Mouse (Mus musculus) CH12.LX (cell line): ENCODE results near the gene Uck2.

Source experiments
- CTCF ChIP-seq, 2 experiments: IDR thresholded peaks in 1 of 2; conservative IDR thresholded peaks in 1 of 2; 2 replicates each; pipeline ENCODE4 v1.5.1; 2011 to 2012; ENCODE audit warnings: low read depth in 2 of 2, low read length in 2 of 2, improper control_type of control experiment in 1 of 2, inconsistent platforms in 1 of 2, mild to moderate bottlenecking in 1 of 2, moderate library complexity in 1 of 2
- HCFC1 ChIP-seq: IDR thresholded peaks from 2 replicates; pipeline ENCODE4 v1.6.1; 2012; ENCODE audit warnings: low read depth, mild to moderate bottlenecking, inconsistent platforms, low read length, improper control_type of control experiment
- KAT2A ChIP-seq: IDR thresholded peaks from 2 replicates; pipeline ENCODE4 v1.6.1; 2012; ENCODE audit warnings: low read length, improper control_type of control experiment, inconsistent platforms; ENCODE audit not compliant: insufficient replicate concordance
- MEF2A ChIP-seq: IDR thresholded peaks from 2 replicates; pipeline ENCODE4 v1.6.1; 2014; ENCODE audit warnings: low read depth, mild to moderate bottlenecking, inconsistent platforms, low read length, improper control_type of control experiment, borderline replicate concordance
- NRF1 ChIP-seq: IDR thresholded peaks from 2 replicates; pipeline ENCODE4 v1.6.1; 2014; ENCODE audit warnings: low read depth, mild to moderate bottlenecking, inconsistent platforms, low read length, improper control_type of control experiment, moderate library complexity
- POLR2A ChIP-seq: IDR thresholded peaks from 2 replicates; pipeline ENCODE4 v1.6.1; 2011; ENCODE audit warnings: low read depth, mild to moderate bottlenecking, improper control_type of control experiment, low read length
- SIN3A ChIP-seq: IDR thresholded peaks from 2 replicates; pipeline ENCODE4 v1.6.1; 2012; ENCODE audit warnings: low read length, improper control_type of control experiment, inconsistent platforms
- USF2 ChIP-seq: conservative IDR thresholded peaks from 2 replicates; pipeline ENCODE4 v1.6.1; 2011; ENCODE audit warnings: low read depth, low read length, improper control_type of control experiment

- TF ChIP-seq POLR2A: no peak
- no peak for TF ChIP-seq NRF1
- no peak for TF ChIP-seq CTCF (conservative IDR thresholded peaks at IDR 0.05 in 1 of 2, IDR thresholded peaks at IDR 0.05 in 1 of 2; ENCODE audit: low read depth in 2 of 2, low read length in 2 of 2)
- no peak for TF ChIP-seq MEF2A
- TF ChIP-seq HCFC1: no peak
- TF ChIP-seq USF2: no peak
- no peak for TF ChIP-seq SIN3A
- no peak for TF ChIP-seq KAT2A
Measured at GRCm38 (mm10) chr1:167321691-167322090, 36.6 kb upstream of the Uck2 start.
